Mouse (Mus musculus) forebrain, embryonic 11.5 days (tissue): ENCODE data around the gene Irgm2. TPM values are rescaled to one million over a fixed set of nuclear protein-coding genes. Genes with fewer than 3 reads are reported as not detected.

Experiments
- ATAC-seq: fragments of 200-750 bp; cut with Nextera tagmentation; replicated peaks from 2 replicates; pipeline ENCODE4 v1.8.0; 2017; ENCODE audit warnings: moderate TSS enrichment; ENCODE audit not compliant: low FRiP score
- DNase-seq: peaks from one replicate; pipeline ENCODE4 v3.0.0-alpha.2; 2017; ENCODE audit warnings: low spot score
- H3K27ac ChIP-seq: fragments of 300-500 bp; sonication (generic); 2 replicates; pipeline ENCODE4 v1.5.1; 2014; ENCODE audit warnings: low read depth, low read length
- H3K27me3 ChIP-seq: fragments of 300-500 bp; sonication (generic); 2 replicates; pipeline ENCODE4 v1.6.1; 2014; ENCODE audit warnings: mild to moderate bottlenecking, low read length, mixed read lengths; ENCODE audit not compliant: control insufficient read depth, insufficient read depth
- H3K36me3 ChIP-seq: fragments of 300-500 bp; sonication (generic); 2 replicates; pipeline ENCODE4 v1.6.1; 2014; ENCODE audit warnings: mild to moderate bottlenecking, low read length, moderate library complexity, mixed read lengths; ENCODE audit not compliant: control insufficient read depth, insufficient read depth
- H3K4me1 ChIP-seq: fragments of 300-500 bp; sonication (generic); replicated peaks from 2 replicates; pipeline ENCODE4 v1.6.1; 2014; ENCODE audit warnings: low read length, mixed read lengths; ENCODE audit not compliant: control insufficient read depth, insufficient read depth
- H3K4me2 ChIP-seq: fragments of 300-500 bp; sonication (generic); 2 replicates; pipeline ENCODE4 v1.6.1; 2014; ENCODE audit warnings: low read depth, mild to moderate bottlenecking, low read length, moderate library complexity, mixed read lengths; ENCODE audit not compliant: severe bottlenecking
- H3K4me3 ChIP-seq: fragments of 300-500 bp; sonication (generic); 2 replicates; pipeline ENCODE4 v1.5.1; 2014; ENCODE audit warnings: low read depth, low read length
- H3K9ac ChIP-seq: fragments of 300-500 bp; sonication (generic); 2 replicates; pipeline ENCODE4 v1.6.1; 2014; ENCODE audit warnings: low read length
- H3K9me3 ChIP-seq: fragments of 300-500 bp; sonication (generic); 2 replicates; pipeline ENCODE4 v1.6.1; 2016; ENCODE audit warnings: low read length, mixed read lengths; ENCODE audit not compliant: control insufficient read depth
- WGBS: fragments of 180-500 bp; shearing (Covaris S2); extraction: QIAGEN DNeasy Blood & Tissue Kit; methylation state at CpG from one replicate; pipeline ENCODE4 v1.1.7; 2014; 5-methylcytosine and 5-hydroxymethylcytosine counted together
- polyA plus RNA-seq: library from polyadenylated mRNA; unstranded; fragments of >200 nt; fragmentation: Nextera tagmentation; extraction: Ambion mirVana; gene quantifications from 2 replicates; pipeline ENCODE4 v1.2.1, GENCODE M21; 2014

The Irgm2 gene
- polyA plus RNA-seq, 1 experiment from 2014 or later: 0.47 TPM

DNA sequence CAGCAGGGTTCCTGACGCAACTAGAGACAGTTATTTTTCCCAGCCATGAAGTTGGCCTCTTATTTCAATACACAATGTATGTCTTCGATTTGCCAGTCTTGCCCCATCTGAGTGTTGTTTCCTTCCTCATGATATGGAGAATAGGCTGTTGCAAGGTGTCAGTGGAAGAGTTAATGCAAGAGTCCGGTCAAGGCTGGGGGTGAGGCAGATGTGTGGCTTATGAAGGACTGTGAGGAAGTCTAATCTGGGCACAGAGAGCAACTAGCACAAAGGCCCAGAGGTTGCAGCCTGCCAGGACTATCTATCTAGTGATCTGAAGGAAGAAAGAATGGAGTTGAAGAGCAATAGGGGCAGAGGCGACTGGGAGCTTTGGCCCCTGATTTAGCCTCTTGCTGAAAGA lies 60.7 kb downstream of the Irgm2 start:
- H3K4me3 ChIP-seq: no peak overlapping the region
- no peak overlapping the region for H3K27ac ChIP-seq
- WGBS: 85% methylated on average over 4 of the region's 4 CpGs
- no peak for ATAC-seq
- H3K4me1 ChIP-seq: no peaks in the 10 kb centered on the region
- no peaks in the 10 kb centered on the region for H3K27me3 ChIP-seq
- no peak overlapping the region for H3K4me2 ChIP-seq
- H3K9me3 ChIP-seq: no peaks in the 10 kb centered on the region
- no peak for DNase-seq
- H3K36me3 ChIP-seq: no peaks in the 10 kb centered on the region
- H3K9ac ChIP-seq: no peak overlapping the region

DNA sequence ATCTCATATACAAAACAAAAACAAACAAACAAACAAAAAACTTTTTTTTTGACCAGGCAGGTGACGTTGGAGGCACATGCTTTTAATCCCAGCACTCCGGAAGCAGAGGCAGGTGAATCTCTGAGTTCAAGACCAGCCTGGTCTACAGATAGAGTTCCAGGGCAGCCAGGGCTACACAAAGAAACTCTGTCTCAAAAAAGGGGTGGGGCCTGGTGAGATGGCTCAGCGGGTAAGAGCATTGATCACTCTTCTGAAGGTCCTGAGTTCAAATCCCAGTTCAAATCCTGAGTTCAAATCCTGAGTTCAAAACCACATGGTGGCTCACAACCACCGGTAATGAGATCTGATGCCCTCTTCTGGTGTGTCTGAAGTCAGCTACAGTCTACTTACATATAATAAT lies 62.4 kb downstream of the Irgm2 start:
- H3K4me1 ChIP-seq: no peaks in the 10 kb centered on the region
- 86% methylated on average over 4 of the region's 4 CpGs for WGBS
- no peaks in the 10 kb centered on the region for H3K27me3 ChIP-seq
- DNase-seq (no peak), ATAC-seq (no peak)
- no peak overlapping the region for H3K27ac ChIP-seq
- no peak overlapping the region for H3K4me3 ChIP-seq
- H3K9me3 ChIP-seq: no peaks in the 10 kb centered on the region
- H3K36me3 ChIP-seq: no peaks in the 10 kb centered on the region
- H3K9ac ChIP-seq: no peak overlapping the region
- H3K4me2 ChIP-seq: no peak overlapping the region

DNA sequence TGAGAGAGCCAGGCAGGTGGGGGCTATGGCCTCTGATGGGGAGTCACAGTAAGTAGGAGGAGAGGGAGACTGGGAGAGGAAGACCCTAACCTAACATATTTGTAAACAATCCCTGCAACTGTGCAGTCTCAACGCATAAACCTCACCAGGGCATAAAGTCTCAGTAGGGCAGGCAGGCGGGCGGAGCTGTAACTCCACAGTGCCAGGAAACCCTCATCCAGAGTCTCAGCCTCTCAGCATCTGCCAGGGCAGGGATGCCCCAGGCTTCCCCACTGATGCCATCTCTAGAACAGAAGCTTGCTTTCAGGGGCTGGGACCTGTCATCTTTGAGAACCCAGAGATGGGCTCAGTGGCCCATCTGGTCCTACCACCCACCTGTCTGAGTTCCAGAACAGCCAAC lies 62.9 kb downstream of the Irgm2 start:
- no peak overlapping the region for H3K4me3 ChIP-seq
- 94% methylated on average over 3 of the region's 3 CpGs for WGBS
- no peaks in the 10 kb centered on the region for H3K4me1 ChIP-seq
- DNase-seq: no peak
- H3K9me3 ChIP-seq: no peaks in the 10 kb centered on the region
- no peaks in the 10 kb centered on the region for H3K36me3 ChIP-seq
- H3K4me2 ChIP-seq: no peak overlapping the region
- H3K9ac ChIP-seq: no peak overlapping the region
- H3K27me3 ChIP-seq: no peaks in the 10 kb centered on the region
- H3K27ac ChIP-seq: no peak overlapping the region
- ATAC-seq: no peak

DNA sequence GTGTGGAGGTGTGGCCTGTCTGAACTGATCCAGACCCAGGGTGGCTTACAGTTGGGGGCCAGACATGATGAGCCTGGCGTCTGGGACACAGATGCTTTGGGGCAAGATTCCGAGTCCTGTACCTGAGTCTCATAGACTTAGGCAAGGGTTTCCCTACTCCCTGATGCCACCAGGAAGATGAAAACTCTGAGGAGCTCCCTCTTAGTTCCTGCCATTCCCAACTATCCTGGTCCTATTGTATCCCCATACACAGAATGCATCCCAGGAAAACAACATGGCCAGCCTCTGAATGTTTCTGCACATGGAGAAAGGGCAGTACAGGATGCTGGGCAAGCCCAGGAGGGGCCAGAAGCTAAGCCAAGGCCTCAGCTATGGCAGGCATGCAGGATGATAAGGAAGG lies 64.1 kb downstream of the Irgm2 start:
- no peaks in the 10 kb centered on the region for H3K4me1 ChIP-seq
- 84% methylated on average over 2 of the region's 2 CpGs for whole genome bisulfite sequencing
- no peaks in the 10 kb centered on the region for H3K36me3 ChIP-seq
- ATAC-seq (no peak), DNase-seq (no peak)
- H3K27me3 ChIP-seq: no peaks in the 10 kb centered on the region
- H3K27ac ChIP-seq: no peak overlapping the region
- no peak overlapping the region for H3K4me2 ChIP-seq
- no peaks in the 10 kb centered on the region for H3K9me3 ChIP-seq
- H3K9ac ChIP-seq: no peak overlapping the region
- H3K4me3 ChIP-seq: no peak overlapping the region

DNA sequence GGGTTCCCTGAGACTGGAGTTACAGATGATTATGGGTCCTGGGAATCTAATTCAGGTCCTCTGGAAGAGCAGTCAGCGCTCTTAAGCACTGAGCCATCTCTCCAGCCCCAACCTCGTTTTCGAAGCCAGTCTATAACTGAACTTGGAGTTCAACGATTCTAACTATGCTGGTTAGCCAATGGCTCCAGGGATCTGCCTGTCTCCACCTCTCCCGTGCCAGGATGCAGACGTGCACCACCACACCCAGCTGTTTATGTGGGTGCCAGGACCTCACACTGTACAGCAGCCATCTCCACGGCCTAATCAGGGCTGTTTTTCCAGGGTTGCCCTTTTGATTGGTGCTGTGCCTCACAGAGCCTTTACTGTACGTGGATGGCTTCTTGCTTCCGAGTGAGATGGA lies 65.1 kb downstream of the Irgm2 start:
- H3K9me3 ChIP-seq: no peaks in the 10 kb centered on the region
- DNase-seq: no peak
- no peak overlapping the region for H3K27ac ChIP-seq
- WGBS: 88% methylated on average over 9 of the region's 9 CpGs
- H3K9ac ChIP-seq: no peak overlapping the region
- no peak overlapping the region for H3K4me2 ChIP-seq
- H3K27me3 ChIP-seq: no peaks in the 10 kb centered on the region
- no peaks in the 10 kb centered on the region for H3K36me3 ChIP-seq
- no peaks in the 10 kb centered on the region for H3K4me1 ChIP-seq
- ATAC-seq: no peak
- no peak overlapping the region for H3K4me3 ChIP-seq

DNA sequence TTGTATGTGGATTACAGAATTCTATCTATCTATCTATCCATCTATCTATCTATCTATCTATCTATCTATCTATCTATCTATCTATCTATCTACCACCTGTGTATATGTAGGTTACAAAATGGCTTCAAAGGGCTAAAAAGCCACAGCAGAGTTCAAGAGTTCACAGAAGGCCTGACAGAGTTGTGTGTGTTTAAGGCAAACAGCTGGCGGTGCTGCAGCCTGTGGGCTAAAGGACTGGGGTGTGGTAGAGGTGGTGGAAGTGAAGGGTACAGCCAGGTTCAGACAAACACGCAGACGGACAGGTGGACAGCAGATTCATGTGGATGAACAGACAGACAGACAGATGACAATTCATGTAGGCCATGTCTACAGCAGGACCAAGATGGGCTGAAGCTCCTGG lies 68.9 kb downstream of the Irgm2 start:
- Histone ChIP-seq H3K4me3 (no peak overlapping the region), H3K9ac (no peak overlapping the region), H3K27ac (no peak overlapping the region), H3K27me3 (no peaks in the 10 kb centered on the region), H3K9me3 (no peaks in the 10 kb centered on the region), H3K4me2 (no peak overlapping the region), H3K36me3 (no peaks in the 10 kb centered on the region), H3K4me1 (no peaks in the 10 kb centered on the region)
- DNase-seq: no peak
- 78% methylated on average over 3 of the region's 3 CpGs for WGBS
- no peak for ATAC-seq

Other genes with a start within 250 kb of the Irgm2 start
- 20.5 and 22.3 TPM in 2 replicates for gene Larp1, start 190.6 kb upstream of the Irgm2 start, polyA plus RNA-seq
- gene Gm12248, start 106.5 kb upstream of the Irgm2 start, polyA plus RNA-seq: not detected in 2 replicates
- gene Cnot8, start 95.5 kb upstream of the Irgm2 start, polyA plus RNA-seq: 95.8 and 103 TPM in 2 replicates
- 27.4 and 27.7 TPM in 2 replicates for gene Gemin5, start 31.1 kb upstream of the Irgm2 start, polyA plus RNA-seq
- 119 TPM in 2 replicates for gene Mrpl22, start 28.0 kb upstream of the Irgm2 start, polyA plus RNA-seq
- gene Igtp, start 62 bp upstream of the Irgm2 start, polyA plus RNA-seq: 2.0 and 2.3 TPM in 2 replicates
- 0.08 TPM in 1 of 2 replicates, not detected in the other for gene 4930438A08Rik, start 75.2 kb downstream of the Irgm2 start, polyA plus RNA-seq
- 17.4 and 20.0 TPM in 2 replicates for gene Zfp692, start 107.5 kb downstream of the Irgm2 start, polyA plus RNA-seq
- gene Zfp672, start 130.7 kb downstream of the Irgm2 start, polyA plus RNA-seq: 30.6 and 33.2 TPM in 2 replicates
- 36.7 and 41.0 TPM in 2 replicates for gene Sh3bp5l, start 131.1 kb downstream of the Irgm2 start, polyA plus RNA-seq
- not detected in 2 replicates for gene Lypd8, start 179.4 kb downstream of the Irgm2 start, polyA plus RNA-seq
- not detected in 2 replicates for gene 1810065E05Rik, start 221.5 kb downstream of the Irgm2 start, polyA plus RNA-seq
- not detected in 2 replicates for gene Gm12253, start 232.9 kb downstream of the Irgm2 start, polyA plus RNA-seq